Mouse (Mus musculus) kidney, postnatal 4 days (tissue): ENCODE data around the gene Pld2.
"Not testable (repeated sequence)": the region's sequence is repeated elsewhere in the genome, so short reads cannot be mapped to it uniquely, and the experiment has no call there.

Experiments
- DNase-seq, 2 experiments: peaks; one replicate each; pipeline ENCODE4 v3.0.0; 2021; ENCODE audit warnings: mixed read lengths in 2 of 2

The Pld2 gene

DNA sequence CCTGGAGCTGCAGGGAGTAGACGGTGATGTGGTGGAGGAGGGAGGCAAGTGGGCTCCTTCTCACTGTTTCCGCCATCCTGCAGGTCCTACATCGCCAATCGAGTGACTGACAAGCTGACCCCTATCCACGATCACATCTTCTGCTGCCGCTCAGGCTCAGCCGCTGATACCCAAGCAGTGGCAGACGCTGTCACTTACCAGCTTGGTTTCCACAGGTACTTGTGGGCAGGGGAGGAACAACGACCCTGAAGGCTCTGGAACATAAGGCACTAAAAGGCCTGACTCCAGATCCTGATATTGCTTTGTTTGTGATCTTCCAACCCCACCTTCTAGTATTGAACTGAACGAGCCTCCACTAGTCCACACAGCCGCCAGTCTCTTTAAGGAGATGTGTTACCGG lies 13.7 kb upstream of the Pld2 start:
- no peak for DNase-seq

DNA sequence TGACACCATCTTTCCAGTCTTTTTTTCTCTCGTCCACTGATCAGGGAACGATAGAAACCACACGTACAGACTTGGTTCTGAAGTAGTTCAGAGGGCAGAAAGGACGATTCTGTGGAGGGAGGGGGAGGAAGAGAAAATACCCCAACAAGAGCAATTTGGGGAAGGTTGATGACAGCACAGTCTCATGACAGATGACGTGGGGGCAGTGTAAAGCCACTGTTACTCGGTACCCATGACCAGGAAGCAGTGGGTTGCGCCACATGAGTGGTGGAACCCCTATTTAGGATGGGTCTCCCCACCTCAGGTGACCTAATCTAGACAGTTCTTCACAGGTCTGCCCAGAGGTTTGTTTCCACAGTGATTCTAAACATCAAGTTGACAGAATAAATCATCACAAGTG lies 11.3 kb upstream of the Pld2 start:
- DNase-seq = no peak

DNA sequence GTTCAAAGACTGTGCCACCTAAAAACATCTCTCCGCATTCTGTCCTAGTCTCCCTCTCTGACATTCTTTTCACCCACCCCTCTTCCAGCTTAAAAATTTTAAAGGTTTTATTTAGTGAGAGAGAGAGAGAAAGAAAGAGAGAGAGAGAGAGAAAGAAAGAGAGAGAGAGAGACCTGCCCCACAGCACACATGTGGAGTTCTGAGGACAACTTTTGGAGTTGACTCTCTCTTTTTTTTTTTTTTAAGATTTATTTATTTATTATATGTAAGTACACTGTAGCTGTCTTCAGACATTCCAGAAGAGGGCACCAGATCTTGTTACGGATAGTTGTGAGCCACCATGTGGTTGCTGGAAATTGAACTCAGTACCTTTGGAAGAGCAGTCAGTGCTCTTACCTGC lies 8.8 kb upstream of the Pld2 start:
- DNase-seq = not testable (repeated sequence)

- DNase-seq = no peak
These were observed 7.0 kb upstream of the Pld2 start, which contains the start of gene Gm40193 for GRCm38 (mm10) chr11:70532839-70533238. Gene Gm40193 (minus strand): TSS chr11:70532939.

DNA sequence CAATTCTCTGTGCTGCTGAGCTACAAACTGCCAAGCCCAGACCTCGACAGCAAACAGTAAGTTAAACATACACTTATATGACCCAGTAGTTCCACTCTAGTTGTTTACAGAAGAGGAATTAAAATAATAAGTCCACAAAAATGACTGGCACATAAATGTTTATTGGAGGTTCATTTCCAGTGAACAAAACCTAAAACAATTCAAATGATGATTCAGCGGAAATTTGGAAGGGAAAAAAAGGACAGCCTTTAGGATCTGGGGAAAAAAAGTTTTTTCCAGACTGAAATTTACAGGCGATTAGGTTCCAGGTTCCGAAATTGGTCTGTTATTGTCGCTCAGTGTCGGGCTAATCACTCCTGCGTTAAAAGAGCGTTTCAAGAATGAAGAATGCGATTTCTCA lies 441 bp upstream of the Pld2 start:
- DNase-seq = no peak

- no peak for DNase-seq
These were observed 1.1 kb downstream of the Pld2 start for GRCm38 (mm10) chr11:70540928-70541327.

DNA sequence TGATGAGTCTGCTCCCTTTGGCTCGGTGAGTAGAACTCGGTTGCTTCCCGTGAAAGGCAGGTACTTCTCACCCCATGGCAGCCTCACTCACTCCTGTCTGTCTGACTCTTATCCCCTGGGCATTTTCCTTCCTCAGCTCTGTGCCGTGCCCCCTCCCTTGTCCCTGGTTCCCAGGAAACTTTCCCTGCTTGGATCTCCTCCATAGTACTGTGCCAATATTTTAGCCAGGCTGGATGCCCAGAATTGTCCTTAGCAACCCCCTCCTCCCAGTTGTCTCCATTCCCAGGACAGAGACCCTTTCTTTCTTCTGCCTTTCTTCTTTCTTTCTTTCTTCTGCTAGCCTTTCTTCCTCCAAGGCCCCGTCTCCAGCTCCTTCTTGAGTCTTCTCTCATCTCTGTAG lies 1.6 kb downstream of the Pld2 start:
- DNase-seq = no peak

- no peak for DNase-seq
These were observed 4.6 kb downstream of the Pld2 start for GRCm38 (mm10) chr11:70544496-70544895.

DNA sequence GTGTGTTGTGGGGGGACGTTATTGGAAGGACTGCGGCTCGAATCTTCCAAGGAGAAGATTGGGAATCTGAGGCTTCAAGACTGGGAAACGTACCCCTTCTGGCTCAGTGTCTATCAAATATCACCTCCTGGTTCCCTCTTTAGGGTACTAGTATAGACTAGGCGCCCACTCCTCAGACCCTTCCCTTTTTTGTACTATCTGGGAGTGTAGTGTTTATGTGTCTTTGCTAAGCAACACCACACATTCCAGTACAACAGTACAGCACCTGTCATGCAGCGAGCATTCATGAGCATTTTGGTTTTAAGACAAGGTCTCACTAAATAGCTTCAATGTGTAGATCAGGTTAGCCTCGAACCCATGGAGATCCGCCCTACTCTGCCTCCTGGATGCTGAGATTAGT lies 11.7 kb downstream of the Pld2 start:
- no peak for DNase-seq

GRCm38 (mm10) chr11:70553940-70554339 lies 14.1 kb downstream of the Pld2 start:
- DNase-seq = no peak

DNA sequence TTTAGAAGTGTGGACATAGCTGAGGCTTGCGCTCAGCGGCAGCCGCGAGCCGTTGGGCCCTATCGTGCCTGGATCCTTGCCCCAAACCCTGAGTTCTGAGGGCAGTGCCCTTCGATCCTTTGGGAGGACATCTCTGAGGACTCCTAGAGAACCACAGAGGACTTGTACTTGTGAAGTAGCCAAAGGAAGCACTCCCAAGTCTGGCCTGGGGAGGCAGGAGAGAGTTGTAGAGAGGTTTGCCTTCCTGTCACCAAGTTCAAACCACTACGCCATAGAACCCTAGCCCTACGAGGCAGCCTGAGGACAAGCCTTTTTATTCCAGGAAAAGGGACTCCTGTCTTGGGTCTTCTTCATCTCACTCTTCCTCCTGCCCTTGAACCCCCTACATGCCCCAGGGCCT lies 17.7 kb downstream of the Pld2 start:
- no peak for DNase-seq

GRCm38 (mm10) chr11:70561937-70562286 lies 22.0 kb downstream of the Pld2 start:
- no peak for DNase-seq

DNA sequence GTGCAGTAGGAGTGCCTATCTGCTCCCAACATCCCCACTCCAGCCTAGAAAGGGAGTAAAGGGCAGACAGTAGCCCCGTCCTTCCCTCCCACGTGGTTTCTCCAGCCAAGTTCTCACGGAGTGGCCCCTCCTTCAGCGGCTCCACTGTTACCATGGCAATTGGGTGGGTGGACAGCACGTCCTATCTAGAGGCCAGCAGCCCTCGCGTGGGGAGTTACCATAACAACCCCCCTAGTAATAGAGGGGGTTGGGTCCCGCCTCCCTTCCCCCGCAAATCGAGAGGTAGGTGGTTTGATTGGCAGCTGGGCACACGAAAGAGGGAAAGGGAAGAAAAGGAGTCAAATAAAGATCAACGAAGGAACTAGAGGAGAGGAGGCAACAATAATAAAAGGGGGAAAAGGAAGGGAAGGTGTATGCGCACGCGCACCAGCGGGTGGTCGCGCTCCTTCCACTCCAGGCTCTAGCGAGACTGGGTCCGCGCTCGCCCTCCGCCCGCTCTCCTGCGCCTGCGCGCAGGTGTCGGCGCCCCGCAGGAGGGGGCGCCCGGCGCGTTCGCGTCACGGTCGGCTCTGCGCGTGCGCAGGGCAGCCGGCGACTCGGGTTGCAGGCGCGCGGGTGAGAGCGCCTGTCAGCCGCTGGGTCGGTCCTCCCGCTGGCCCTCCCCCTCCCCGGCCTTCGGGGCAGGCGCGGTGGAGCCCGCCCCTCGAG lies 22.6 kb downstream of the Pld2 start, which contains the start of gene Mink1:
TSS of gene Mink1 (plus strand) at position 595 of the 708 bp plus-strand sequence.
- DNase-seq = peak; percentile 89 to 94

DNA sequence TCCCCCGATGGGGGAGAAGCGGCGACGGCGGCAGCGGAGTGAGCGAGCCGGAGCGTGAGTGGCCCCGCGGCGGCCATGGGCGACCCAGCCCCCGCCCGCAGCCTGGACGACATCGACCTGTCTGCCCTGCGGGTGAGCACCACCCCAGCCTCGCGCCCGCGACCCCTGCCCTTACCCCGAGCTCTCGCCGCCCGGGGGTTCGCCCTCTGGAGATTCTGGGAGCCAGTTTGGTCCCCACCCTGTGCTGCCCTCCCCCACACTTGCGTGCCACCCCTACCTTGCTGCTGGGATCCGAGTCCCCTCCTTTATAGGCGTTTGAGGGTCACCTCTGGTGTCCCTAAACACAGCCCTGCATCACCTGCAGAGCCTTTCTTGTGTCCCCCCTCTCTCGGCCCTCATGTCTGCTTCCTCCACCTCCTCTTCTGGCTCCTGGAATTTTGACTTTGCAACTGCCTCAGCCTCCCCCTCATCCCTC lies 23.2 kb downstream of the Pld2 start:
- no peak for DNase-seq

GRCm38 (mm10) chr11:70563470-70564275 lies 23.8 kb downstream of the Pld2 start:
- DNase-seq = peak; percentile 64 to 72

GRCm38 (mm10) chr11:70564276-70564873 lies 24.5 kb downstream of the Pld2 start:
- peak; percentile 24 to 41 for DNase-seq

DNA sequence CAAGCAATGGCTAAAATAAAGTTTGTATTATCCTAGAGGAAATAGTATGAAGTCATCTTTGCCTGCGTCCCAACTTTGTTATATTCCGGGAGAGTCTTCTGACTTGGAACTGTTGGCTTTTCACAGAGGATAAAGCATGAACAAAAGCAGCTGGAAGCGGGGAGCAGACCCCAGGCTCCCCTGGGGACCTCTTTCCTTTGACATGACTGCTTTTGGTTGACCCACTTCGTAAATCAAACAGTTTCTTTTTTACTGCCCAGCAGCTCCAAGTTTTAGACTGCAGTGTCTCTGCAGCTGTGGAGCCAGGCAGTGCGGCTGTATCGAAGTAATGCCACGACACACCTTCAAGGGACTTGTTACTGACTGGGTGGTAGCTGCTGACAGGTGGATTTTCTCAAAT lies 26.7 kb downstream of the Pld2 start:
- peak; percentile 36 to 61 for DNase-seq

DNA sequence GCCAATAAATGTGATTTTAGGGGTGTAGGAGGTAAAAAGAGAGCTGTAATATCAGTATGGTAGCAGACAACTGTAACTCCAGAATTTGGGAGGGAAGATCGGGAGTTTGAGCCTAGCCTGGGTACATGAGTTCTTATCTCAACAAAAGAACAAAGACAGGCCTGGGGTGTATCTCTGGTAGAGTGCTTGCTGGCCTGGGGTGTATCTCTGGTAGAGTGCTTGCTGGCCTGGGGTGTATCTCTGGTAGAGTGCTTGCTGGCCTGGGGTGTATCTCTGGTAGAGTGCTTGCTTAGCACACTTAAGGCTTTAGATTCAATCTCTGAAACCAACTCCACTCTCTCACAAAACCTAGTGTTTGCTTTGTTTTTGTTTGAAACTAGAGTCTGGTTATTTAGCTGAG lies 30.8 kb downstream of the Pld2 start:
- DNase-seq = not testable (repeated sequence)

GRCm38 (mm10) chr11:70571641-70572040 lies 31.8 kb downstream of the Pld2 start:
- no peak for DNase-seq

DNA sequence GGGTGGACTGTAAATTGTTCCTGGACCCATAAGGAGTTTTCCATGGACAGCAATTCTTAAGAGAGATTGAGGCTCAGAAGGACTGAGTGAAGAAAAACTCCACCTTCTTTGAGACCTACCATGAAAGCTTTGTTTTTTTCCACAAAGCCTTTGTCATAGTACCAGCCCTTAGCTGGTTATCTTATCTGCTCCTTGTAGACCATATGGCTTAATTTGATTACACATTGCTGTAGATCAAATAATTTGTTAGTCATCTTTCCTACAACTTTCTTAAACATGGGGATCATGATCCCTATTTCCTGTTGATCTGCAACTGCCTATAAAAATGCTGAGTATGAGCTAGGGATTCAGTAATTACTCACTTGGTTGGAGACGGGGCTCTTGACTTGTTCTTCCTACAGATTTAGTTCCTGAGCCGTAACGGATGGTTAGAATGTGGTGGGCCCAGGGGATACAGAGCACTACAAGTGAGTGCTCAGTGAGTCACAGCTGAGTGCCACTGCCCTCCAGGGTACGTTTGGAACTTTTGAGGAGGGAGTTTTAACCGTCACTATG lies 32.6 kb downstream of the Pld2 start:
- DNase-seq = no peak

- no peak for DNase-seq
These were observed 34.0 kb downstream of the Pld2 start for GRCm38 (mm10) chr11:70573872-70574271.

DNA sequence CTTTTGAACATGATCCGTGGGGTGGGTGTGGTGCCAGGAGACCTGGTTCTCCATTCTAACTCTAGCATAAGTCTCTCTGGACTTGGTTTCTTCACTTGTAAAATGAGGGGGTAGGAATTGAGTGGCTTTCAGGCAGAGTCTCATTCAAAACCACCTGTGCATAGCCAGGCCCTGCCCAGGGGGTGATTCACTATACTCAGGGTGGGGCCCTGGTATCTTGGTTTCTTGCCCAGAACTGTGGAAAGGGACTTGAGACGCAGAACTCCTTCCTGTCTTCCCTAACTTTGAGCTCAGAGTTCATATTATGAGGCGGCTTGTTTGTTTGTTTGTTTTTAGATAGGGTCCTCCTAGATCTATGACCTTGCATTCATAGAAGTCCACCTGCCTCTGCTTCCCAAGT lies 37.3 kb downstream of the Pld2 start:
- no peak for DNase-seq

DNA sequence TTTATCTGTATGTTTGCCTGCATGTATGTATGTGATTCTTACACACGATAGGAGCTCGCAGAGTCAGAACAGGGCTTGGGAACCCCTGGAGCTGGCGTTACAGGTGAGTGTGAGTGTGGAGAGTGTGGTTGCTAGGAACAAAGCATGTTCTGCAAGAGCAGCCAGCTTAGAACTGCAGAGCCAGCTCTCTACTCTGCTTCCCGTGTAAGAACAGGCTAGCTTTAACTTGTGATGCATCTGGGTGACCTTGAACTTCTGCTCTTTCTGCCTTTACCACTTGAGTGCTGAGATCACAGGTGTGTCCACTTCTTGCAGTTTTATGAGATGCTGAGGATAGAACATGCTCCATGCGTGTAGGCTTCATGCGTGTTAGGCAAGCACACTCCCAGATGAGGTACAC lies 39.1 kb downstream of the Pld2 start:
- no peak for DNase-seq
